Comparison of ENCODE assay signal across 8 mouse cellular contexts in the genomic region with DNA sequence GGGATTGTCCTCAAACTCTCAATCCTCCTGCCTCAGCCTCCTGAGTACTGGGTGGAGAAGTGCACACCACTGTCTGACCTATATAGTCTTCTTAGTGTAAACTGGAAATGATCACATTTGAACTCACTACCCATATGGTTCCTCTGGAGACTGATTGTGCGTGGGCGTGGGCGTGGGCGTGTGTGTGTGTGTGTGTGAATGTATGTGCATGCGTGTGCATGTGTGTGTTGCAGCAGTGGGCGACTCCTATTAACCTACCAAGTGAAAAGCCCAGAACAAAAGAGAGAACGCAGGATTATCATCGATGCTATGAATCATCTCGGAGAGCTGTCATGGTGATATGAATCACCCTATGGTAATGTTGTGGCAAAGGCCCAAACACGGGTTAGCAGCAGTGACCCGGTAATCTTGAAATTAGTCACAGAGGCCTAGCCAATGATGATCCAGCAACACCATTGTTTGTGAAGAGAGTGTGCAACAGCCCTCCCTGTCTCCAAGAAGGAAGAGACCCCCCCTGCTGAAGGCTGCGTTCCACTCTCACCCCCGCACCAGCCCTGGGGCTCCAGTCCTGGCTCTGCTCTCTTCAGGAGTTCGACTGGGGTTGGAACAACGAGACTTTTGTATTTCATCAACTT.
DNase-seq lines count a peak whose midpoint lies in the region; ATAC-seq lines count a peak whose summit lies in the region.

No protein-coding gene starts in this region.

- H3K27ac ChIP-seq in intestine, embryonic 15.5 days = no peak overlapping the region

- no peak overlapping the region for H3K9ac ChIP-seq in intestine, embryonic 15.5 days

- H3K36me3 ChIP-seq in intestine, embryonic 15.5 days = no peaks in the 10 kb centered on the region

- H3K9me3 ChIP-seq in intestine, embryonic 15.5 days = no peaks in the 10 kb centered on the region

- no peak overlapping the region for H3K4me3 ChIP-seq in intestine, embryonic 15.5 days (replicated peaks)

- 0 out of 2 replicates have a peak, but pooled peaks have one; percentile 5 for ATAC-seq in intestine, embryonic 15.5 days

- peak; percentile 88 for DNase-seq in heart, adult 11 months
- DNase-seq in heart, postnatal 4 days = no peak
- peak; percentile 68 to 69 for DNase-seq in urinary bladder, postnatal 36 days (ENCODE audit: low spot score in 2 of 2)
- no peak for DNase-seq in urinary bladder, postnatal 4 days (ENCODE audit: low spot score in 2 of 2)
- no peak for DNase-seq in embryo, embryonic 11 days
- no peak for DNase-seq in lung, postnatal 10 days
- DNase-seq in kidney, adult 9 months = no peak

- WGBS in intestine, embryonic 15.5 days = 80% methylated on average over 15 of the region's 15 CpGs

- H3K4me1 ChIP-seq in intestine, embryonic 15.5 days (replicated peaks) = peaks cover 12% of the 10 kb centered on the region

- no peaks in the 10 kb centered on the region for H3K27me3 ChIP-seq in intestine, embryonic 15.5 days (replicated peaks)

- H3K4me2 ChIP-seq in intestine, embryonic 15.5 days (replicated peaks) = no peak overlapping the region

Comparison
In these comparisons a context has a peak if more than half of its experiments do, and no peak if none do; other contexts are left out.
1. DNase-seq: peak in heart, adult 11 months (single experiment) and urinary bladder, postnatal 36 days (2 of 2); none in heart, postnatal 4 days (single experiment), urinary bladder, postnatal 4 days (0 of 2), embryo, embryonic 11 days (single experiment), lung, postnatal 10 days (single experiment) and kidney, adult 9 months (single experiment).